ENCODE assay signal across 14 mouse cellular contexts in the genomic region with DNA sequence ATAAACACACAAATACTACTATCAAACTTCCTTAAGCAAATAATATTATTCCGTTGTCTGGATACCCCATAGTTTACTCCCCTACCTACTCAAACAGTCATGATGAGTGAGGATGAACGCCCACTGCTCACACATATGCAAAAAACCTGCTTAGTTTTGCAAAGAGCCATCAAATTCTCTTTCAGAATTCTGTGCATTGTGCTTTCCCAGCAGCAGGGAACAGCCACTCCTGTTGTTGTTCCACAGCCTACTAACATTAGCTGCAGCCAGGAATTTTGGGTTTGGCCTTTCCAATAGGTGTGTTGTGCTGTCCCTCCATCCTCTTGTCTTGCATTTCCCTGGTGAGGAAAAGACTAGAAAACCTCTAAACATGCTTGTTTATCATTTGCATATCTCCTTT.
"Had no signal": no experiment of that assay in that cellular context is flagged by ENCODE, and none has a peak within 500 bp of the region (broad histone marks: within the 10 kb centered on the region; RNA-seq: fewer than 3 reads in every experiment).

No protein-coding gene starts in this region.

- H3K4me3 ChIP-seq: megakaryocyte, embryonic 14.5 days; midbrain, embryonic 12.5 days; midbrain, embryonic 15.5 days; neural tube, embryonic 12.5 days; stomach, embryonic 15.5 days had no signal

- DNase-seq: lung, adult 18-20 months; lung, embryonic 14.5 days; lung, postnatal 10 days; lung, postnatal 4 days; right cerebral cortex, postnatal 14 days; thymus, adult 2 months; thymus, postnatal 25 days; thymus, postnatal 4 days had no signal

- H3K36me3 ChIP-seq: midbrain, embryonic 12.5 days; midbrain, embryonic 15.5 days; neural tube, embryonic 12.5 days; stomach, embryonic 15.5 days had no signal

- H3K27ac ChIP-seq: midbrain, embryonic 12.5 days; midbrain, embryonic 15.5 days; neural tube, embryonic 12.5 days; stomach, embryonic 15.5 days; stomach, postnatal 0 days had no signal

- H3K9me3 ChIP-seq: megakaryocyte, embryonic 14.5 days; midbrain, embryonic 12.5 days; midbrain, embryonic 15.5 days; neural tube, embryonic 12.5 days; stomach, embryonic 15.5 days had no signal

- H3K4me2 ChIP-seq: lung, embryonic 14.5 days; midbrain, embryonic 12.5 days; midbrain, embryonic 15.5 days; neural tube, embryonic 12.5 days; stomach, embryonic 15.5 days had no signal

- H3K9ac ChIP-seq: lung, embryonic 14.5 days; midbrain, embryonic 12.5 days; midbrain, embryonic 15.5 days; neural tube, embryonic 12.5 days; stomach, embryonic 15.5 days had no signal

- H3K27me3 ChIP-seq: midbrain, embryonic 12.5 days; midbrain, embryonic 15.5 days; neural tube, embryonic 12.5 days; stomach, embryonic 15.5 days had no signal

- H3K4me1 ChIP-seq: midbrain, embryonic 12.5 days; neural tube, embryonic 12.5 days; stomach, embryonic 15.5 days had no signal

- ATAC-seq: midbrain, embryonic 15.5 days had no signal
